Mouse (Mus musculus) midbrain, embryonic 10.5 days (tissue): ENCODE measurements at regions not wholly inside any gene's neighbourhood (a gene's known extent, or its start where the extent isn't known, plus 50 kb on each side); places are given as distances from the start of the nearest gene placed in this dataset.

Experiments used
- DNase-seq: peaks from one replicate; pipeline ENCODE4 v3.0.0-alpha.2; 2017; ENCODE audit warnings: low spot score
- H3K27ac ChIP-seq: fragments of 300-500 bp; sonication (generic); replicated peaks from 2 replicates; pipeline ENCODE4 v1.5.1; 2016; ENCODE audit warnings: mild to moderate bottlenecking
- H3K27me3 ChIP-seq: fragments of 300-500 bp; sonication (generic); 2 replicates; pipeline ENCODE4 v1.6.1; 2016; ENCODE audit warnings: low read depth, mild to moderate bottlenecking; ENCODE audit not compliant: poor library complexity, severe bottlenecking
- H3K36me3 ChIP-seq: fragments of 300-500 bp; sonication (generic); 2 replicates; pipeline ENCODE4 v1.6.1; 2016; ENCODE audit warnings: mild to moderate bottlenecking, moderate library complexity
- H3K4me1 ChIP-seq: fragments of 300-500 bp; sonication (generic); 2 replicates; pipeline ENCODE4 v1.6.1; 2016
- H3K4me3 ChIP-seq: fragments of 300-500 bp; sonication (generic); 2 replicates; pipeline ENCODE4 v1.5.1; 2016; ENCODE audit warnings: mild to moderate bottlenecking, moderate library complexity
- H3K9me3 ChIP-seq: fragments of 300-500 bp; sonication (generic); replicated peaks from 2 replicates; pipeline ENCODE4 v1.6.1; 2016; ENCODE audit warnings: mild to moderate bottlenecking
- WGBS: fragments of 180-500 bp; shearing (Covaris S2); methylation state at CpG from one replicate; pipeline ENCODE4 v1.1.7; 2016; 5-methylcytosine and 5-hydroxymethylcytosine counted together

DNA sequence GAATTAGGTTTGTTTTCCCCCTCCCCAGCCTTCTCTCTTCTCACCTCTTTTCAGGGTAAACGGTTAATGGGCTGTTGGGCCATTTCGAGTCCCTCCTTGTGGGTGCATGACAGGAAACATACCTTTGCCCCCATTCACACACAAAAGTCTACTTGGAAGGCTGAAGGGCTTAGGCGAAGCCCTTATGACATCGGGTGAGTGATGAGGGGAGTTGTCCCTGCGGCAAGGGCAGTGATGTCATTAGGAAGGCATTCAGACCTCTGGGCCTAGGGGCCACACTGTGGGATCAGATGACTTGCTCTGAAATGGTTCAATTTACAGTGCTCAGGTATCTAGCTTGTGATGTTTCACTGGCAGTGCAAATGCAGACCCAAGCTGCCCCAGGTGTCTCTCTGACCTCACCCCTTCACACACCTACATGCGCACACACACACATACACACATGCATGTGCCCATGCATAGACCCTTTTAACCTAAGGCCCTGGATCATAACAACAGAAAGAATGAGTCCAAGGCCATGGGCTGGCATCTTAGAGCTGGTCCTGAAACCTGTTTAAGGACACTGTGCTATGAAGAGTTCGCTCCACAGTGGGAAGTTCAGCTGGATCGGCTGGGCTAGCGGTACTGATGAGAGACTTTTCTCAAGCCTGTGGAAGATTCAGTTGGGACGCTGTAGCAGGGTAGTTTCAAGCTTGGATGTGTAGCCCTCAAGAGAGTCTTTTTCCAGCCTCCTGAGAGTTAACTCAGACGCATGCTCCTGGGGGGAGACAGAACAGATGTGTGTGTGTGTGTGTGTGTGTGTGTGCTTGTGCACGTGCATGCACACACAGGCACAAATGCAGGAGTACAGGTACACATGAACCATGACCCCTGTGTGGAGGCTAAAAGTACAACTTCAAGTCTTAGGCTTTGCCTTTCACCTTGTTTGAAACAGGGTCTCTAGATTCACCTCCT, 298.8 kb downstream of the 1500009L16Rik start:
- no peaks in the 10 kb centered on the region for H3K27me3 ChIP-seq
- H3K27ac ChIP-seq, result peak overlapping the region; percentile 6; the same call in 1 of the 2 replicates
- WGBS, result 85% methylated on average over 12 of the region's 12 CpGs
- peaks cover 32% of the 10 kb centered on the region for H3K4me1 ChIP-seq
- no peak overlapping the region for H3K4me3 ChIP-seq
- no peaks in the 10 kb centered on the region for H3K36me3 ChIP-seq
- H3K9me3 ChIP-seq, result no peaks in the 10 kb centered on the region
- no peak for DNase-seq

DNA sequence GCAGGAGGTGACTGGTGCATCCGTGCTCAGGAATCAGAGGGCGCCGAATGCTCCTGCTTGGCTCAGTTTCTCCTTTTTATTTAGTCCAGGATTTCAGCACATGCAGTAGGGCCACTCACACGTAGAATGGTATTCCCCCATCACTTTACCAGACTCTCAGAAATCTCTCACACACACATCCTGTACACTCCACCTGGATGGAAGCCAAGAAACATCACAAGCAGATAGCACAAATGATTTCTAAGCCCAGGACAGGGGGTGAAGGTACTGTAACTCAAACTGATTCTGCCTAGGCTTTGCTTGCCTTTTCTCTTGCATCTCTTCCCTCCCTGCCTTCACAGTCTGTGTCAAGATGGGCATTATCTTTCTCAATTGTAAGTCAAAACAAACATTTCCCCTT, 301.6 kb downstream of the 1500009L16Rik start:
- H3K27me3 ChIP-seq, result no peaks in the 10 kb centered on the region
- peaks cover 5% of the 10 kb centered on the region; the same call in 1 of the 2 replicates for H3K9me3 ChIP-seq
- no peaks in the 10 kb centered on the region for H3K36me3 ChIP-seq
- WGBS, result 89% methylated on average over 4 of the region's 4 CpGs
- peaks cover 28% of the 10 kb centered on the region for H3K4me1 ChIP-seq
- H3K4me3 ChIP-seq, result no peak overlapping the region
- no peak for DNase-seq
- 0 out of 2 replicates have a peak overlapping the region, but pooled peaks have one; percentile 38 for H3K27ac ChIP-seq

DNA sequence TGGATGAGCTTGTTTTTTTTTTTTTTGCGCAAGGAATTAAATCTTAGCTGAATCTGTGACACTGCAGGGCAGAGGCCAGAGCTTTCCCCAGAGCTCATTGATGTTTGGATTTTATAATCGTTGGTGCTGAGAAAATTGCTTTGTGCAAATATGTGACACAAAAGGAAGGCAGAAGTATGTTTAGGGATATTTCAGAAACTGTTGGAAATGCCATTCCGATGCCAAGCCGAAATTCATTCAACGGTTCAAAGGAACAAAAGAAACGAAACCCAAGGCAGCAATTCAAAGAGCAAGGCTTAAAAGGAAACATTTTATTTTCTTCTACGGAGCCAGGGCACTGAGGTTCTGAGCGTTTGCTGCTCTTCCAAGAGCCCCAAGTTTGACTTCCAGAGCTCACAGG, 302.2 kb downstream of the 1500009L16Rik start:
- peaks cover 21% of the 10 kb centered on the region for H3K4me1 ChIP-seq
- H3K36me3 ChIP-seq, result no peaks in the 10 kb centered on the region
- H3K4me3 ChIP-seq, result no peak overlapping the region
- WGBS, result 72% methylated on average over 8 of the region's 8 CpGs
- DNase-seq, result no peak
- H3K9me3 ChIP-seq, result peaks cover 6% of the 10 kb centered on the region; the same call in 1 of the 2 replicates
- H3K27ac ChIP-seq, result no peak overlapping the region
- H3K27me3 ChIP-seq, result no peaks in the 10 kb centered on the region

- Histone ChIP-seq H3K4me1 (peaks cover 5% of the 10 kb centered on the region), H3K9me3 (peaks cover 6% of the 10 kb centered on the region; the same call in 1 of the 2 replicates), H3K27ac (no peak overlapping the region), H3K36me3 (no peaks in the 10 kb centered on the region), H3K27me3 (no peaks in the 10 kb centered on the region), H3K4me3 (no peak overlapping the region)
- DNase-seq, result no peak
- 77% methylated on average over 4 of the region's 4 CpGs for WGBS
Observed at GRCm38 (mm10) chr10:84026798-84027197, 304.1 kb downstream of the 1500009L16Rik start.

DNA sequence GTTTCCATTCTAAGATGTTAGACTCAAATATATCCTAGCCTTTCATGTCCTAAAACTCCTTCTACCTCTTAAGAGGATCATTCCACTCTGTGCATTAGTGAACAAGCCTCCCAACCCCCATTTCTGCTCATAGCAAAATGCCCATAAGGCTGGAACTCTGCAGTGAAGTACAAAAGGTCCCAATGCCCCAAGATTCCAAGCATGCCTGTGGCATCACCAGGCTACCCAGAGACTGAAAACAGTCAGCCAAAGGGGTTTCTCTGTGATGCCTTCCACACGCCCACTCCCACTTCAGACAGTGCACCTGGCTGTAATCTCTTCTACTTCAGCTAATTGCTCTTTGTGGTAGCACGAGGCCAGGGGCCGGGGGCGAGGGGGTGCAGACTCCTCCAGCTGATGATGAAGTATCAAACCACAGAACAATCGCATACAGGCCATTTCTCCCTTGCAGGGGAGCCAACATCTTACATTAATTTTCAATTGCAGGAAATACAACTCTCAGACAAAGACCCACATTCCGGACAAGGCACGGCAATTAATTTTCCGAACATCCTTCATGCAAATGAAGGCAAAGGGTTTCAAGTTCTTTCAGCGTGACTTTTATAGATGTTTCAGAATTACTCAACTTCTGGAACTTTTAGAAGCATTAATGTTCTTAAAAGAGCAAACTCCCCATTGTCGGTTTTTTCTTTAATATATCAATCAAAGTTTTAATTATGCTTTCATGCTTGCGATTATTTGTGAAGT, 313.6 kb downstream of the 1500009L16Rik start:
- DNase-seq, result no peak
- Histone ChIP-seq H3K27me3 (no peaks in the 10 kb centered on the region), H3K9me3 (no peaks in the 10 kb centered on the region), H3K36me3 (no peaks in the 10 kb centered on the region), H3K4me1 (peaks cover 8% of the 10 kb centered on the region), H3K4me3 (no peak overlapping the region), H3K27ac (peak overlapping the region; percentile 38; the same call in 1 of the 2 replicates)
- 85% methylated on average over 11 of the region's 11 CpGs for WGBS

DNA sequence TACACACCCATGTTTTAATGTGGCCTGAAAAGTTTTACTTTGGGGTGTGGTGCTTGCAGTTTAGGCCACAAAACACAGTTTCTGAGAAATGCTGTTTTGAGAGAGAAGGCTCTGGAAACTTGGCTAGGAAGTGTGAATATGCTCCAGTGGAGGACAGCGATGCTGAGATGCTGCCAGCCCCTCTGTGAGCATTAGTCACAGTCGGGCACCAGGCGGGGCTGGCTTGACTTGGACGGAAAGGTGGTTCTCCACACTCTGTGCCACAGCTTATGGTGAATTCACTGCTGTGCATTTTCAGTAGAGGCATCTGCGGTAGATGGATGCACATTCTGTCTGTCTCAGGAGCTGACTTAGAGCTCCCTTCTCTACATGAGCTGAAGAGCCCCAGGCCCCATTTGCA, 326.0 kb downstream of the 1500009L16Rik start:
- Histone ChIP-seq H3K36me3 (no peaks in the 10 kb centered on the region), H3K27ac (no peak overlapping the region), H3K27me3 (no peaks in the 10 kb centered on the region), H3K4me3 (no peak overlapping the region), H3K9me3 (no peaks in the 10 kb centered on the region), H3K4me1 (no peaks in the 10 kb centered on the region)
- DNase-seq, result no peak
- WGBS, result 91% methylated on average over 5 of the region's 5 CpGs

DNA sequence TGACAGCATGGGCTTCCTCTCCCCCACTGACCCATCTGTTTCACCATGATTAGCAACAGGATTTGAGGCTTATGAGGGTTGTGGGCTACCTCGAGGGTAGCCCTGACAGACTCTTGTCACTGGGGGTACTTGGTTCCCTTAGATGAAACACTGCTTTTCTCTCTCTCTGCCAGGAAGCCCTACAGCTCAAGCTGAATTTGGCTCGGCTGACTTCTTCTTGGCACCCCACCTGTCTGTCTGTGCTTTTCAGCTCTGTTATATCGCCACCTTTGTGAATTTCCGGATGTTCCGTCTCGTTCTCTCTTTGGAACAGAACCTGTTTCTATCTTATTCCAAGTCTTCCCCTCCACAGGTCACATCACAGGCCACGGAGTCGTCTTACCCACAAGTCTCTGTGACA, 330.0 kb downstream of the 1500009L16Rik start:
- Histone ChIP-seq H3K4me3 (no peak overlapping the region), H3K27me3 (no peaks in the 10 kb centered on the region), H3K4me1 (peaks cover 21% of the 10 kb centered on the region), H3K27ac (no peak overlapping the region), H3K9me3 (no peaks in the 10 kb centered on the region), H3K36me3 (no peaks in the 10 kb centered on the region)
- 90% methylated on average over 8 of the region's 8 CpGs for WGBS
- no peak for DNase-seq

DNA sequence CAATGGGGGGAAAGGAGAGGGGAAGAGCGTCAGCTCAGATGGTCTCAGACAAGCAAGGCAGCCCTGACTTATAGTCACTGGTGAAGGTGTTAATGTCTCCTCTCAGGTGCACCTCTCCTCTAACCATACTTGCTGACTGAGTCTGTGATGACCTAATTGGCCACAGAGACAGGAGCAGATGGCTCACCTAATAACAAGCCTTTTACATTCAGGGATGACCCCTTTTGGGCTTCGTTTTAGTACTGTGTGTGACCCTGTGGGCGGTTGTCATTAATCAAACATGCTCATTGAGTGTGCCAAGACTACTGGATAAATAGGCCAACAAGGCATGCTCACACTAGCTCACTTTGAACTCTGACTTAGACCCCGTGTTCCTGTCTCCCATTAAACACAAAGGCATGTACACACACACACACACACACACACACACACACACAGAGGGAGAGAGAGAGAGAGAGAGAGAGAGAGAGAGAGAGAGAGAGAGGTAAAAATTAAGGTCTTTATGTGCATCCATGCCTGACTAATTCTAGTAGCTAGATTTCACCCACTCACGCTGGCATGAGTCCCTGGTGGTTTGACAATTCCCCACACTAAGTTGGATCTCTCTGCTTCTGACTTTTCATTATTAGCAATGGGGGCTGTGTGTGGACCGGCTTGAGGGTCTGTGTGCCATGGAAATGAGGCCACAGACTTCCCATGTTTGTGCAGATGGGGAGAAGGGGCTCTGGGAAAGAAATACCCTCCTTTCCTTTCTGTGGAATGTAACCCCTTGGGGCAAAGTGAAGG, 332.1 kb downstream of the 1500009L16Rik start:
- no peak for DNase-seq
- Histone ChIP-seq H3K4me1 (peaks cover 28% of the 10 kb centered on the region), H3K27me3 (no peaks in the 10 kb centered on the region), H3K4me3 (no peak overlapping the region), H3K9me3 (no peaks in the 10 kb centered on the region), H3K27ac (0 out of 2 replicates have a peak overlapping the region, but pooled peaks have one; percentile 52), H3K36me3 (no peaks in the 10 kb centered on the region)
- 85% methylated on average over 6 of the region's 6 CpGs for WGBS

GRCm38 (mm10) chr10:84055402-84056167, 332.9 kb downstream of the 1500009L16Rik start:
- Histone ChIP-seq H3K27ac (0 out of 2 replicates have a peak overlapping the region, but pooled peaks have one; percentile 52), H3K4me3 (no peak overlapping the region), H3K4me1 (peaks cover 37% of the 10 kb centered on the region), H3K36me3 (no peaks in the 10 kb centered on the region), H3K27me3 (no peaks in the 10 kb centered on the region), H3K9me3 (no peaks in the 10 kb centered on the region)
- 73% methylated on average over 10 of the region's 10 CpGs for WGBS
- no peak for DNase-seq

- 87% methylated on average over 14 of the region's 14 CpGs for WGBS
- Histone ChIP-seq H3K27ac (peak overlapping the region; percentile 50), H3K4me1 (peaks cover 46% of the 10 kb centered on the region), H3K9me3 (no peaks in the 10 kb centered on the region), H3K4me3 (no peak overlapping the region), H3K27me3 (no peaks in the 10 kb centered on the region), H3K36me3 (no peaks in the 10 kb centered on the region)
- no peak for DNase-seq
Observed at GRCm38 (mm10) chr10:84056323-84057169, 333.9 kb downstream of the 1500009L16Rik start.

DNA sequence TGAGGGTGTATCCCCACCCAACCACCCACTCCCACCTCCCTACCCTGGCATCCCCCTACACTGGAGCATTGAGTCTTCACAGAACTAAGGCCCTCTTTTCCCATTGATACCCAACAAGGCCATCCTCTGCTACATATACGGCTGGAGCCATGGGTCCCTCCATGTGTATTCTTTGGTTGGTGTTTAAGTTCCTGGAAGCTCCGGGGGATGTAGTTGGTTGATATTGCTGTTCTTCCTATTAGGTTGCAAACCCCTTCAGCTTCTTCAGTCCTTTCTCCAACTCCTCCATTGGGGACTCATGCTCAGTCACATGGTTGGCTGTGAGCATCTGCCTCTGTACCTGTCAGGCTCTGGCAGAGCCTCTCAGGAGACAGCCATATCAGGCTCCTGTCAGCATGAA, 335.6 kb downstream of the 1500009L16Rik start:
- Histone ChIP-seq H3K4me1 (peaks cover 53% of the 10 kb centered on the region), H3K27ac (0 out of 2 replicates have a peak overlapping the region, but pooled peaks have one; percentile 2), H3K36me3 (no peaks in the 10 kb centered on the region), H3K27me3 (no peaks in the 10 kb centered on the region), H3K4me3 (no peak overlapping the region), H3K9me3 (no peaks in the 10 kb centered on the region)
- DNase-seq, result no peak
- WGBS, result 91% methylated on average over 2 of the region's 2 CpGs
